Mouse (Mus musculus) forebrain, embryonic 13.5 days (tissue): ENCODE measurements around the gene Gpr18. TPM values are rescaled to one million over a fixed set of nuclear protein-coding genes. Genes with fewer than 3 reads are reported as not detected.
"Not testable (repeated sequence)": the region's sequence is repeated elsewhere in the genome, so short reads cannot be mapped to it uniquely, and the experiment has no call there.

Source experiments
- ATAC-seq: fragments of 200-750 bp; cut with Nextera tagmentation; 2 replicates; pipeline ENCODE4 v1.8.0; 2017
- H3K27ac ChIP-seq: fragments of 300-500 bp; sonication (generic); 2 replicates; pipeline ENCODE4 v1.5.1; 2015; ENCODE audit warnings: inconsistent platforms, mild to moderate bottlenecking, moderate library complexity
- H3K27me3 ChIP-seq: fragments of 300-500 bp; sonication (generic); 2 replicates; pipeline ENCODE4 v1.6.1; 2015; ENCODE audit warnings: mild to moderate bottlenecking, inconsistent platforms
- H3K36me3 ChIP-seq: fragments of 300-500 bp; sonication (generic); 2 replicates; pipeline ENCODE4 v1.6.1; 2015; ENCODE audit warnings: mild to moderate bottlenecking, inconsistent platforms; ENCODE audit not compliant: poor library complexity, severe bottlenecking
- H3K4me1 ChIP-seq: fragments of 300-500 bp; sonication (generic); 2 replicates; pipeline ENCODE4 v1.6.1; 2015; ENCODE audit warnings: inconsistent platforms
- H3K4me2 ChIP-seq: fragments of 300-500 bp; sonication (generic); 2 replicates; pipeline ENCODE4 v1.6.1; 2015; ENCODE audit warnings: inconsistent platforms, mild to moderate bottlenecking, moderate library complexity
- H3K4me3 ChIP-seq: fragments of 300-500 bp; sonication (generic); 2 replicates; pipeline ENCODE4 v1.5.1; 2015; ENCODE audit warnings: mild to moderate bottlenecking, inconsistent platforms
- H3K9ac ChIP-seq: fragments of 300-500 bp; sonication (generic); 2 replicates; pipeline ENCODE4 v1.6.1; 2015; ENCODE audit warnings: mild to moderate bottlenecking, inconsistent platforms
- H3K9me3 ChIP-seq: fragments of 300-500 bp; sonication (generic); replicated peaks from 2 replicates; pipeline ENCODE4 v1.6.1; 2016; ENCODE audit warnings: inconsistent platforms
- WGBS: fragments of 180-500 bp; shearing (Covaris S2); methylation state at CpG from one replicate; pipeline ENCODE4 v1.1.7; 2015; 5-methylcytosine and 5-hydroxymethylcytosine counted together
- polyA plus RNA-seq: library from polyadenylated mRNA; unstranded; fragments of >200 nt; fragmentation: Nextera tagmentation; extraction: Ambion mirVana; gene quantifications from 2 replicates; pipeline ENCODE4 v1.2.1, GENCODE M21; 2015

Gpr18 gene
- polyA plus RNA-seq, 1 experiment from 2014 or later, result 0.14 TPM

GRCm38 (mm10) chr14:121876190-121876589 lies 39.4 kb downstream of the Gpr18 start:
- not testable (repeated sequence) for H3K4me3 ChIP-seq, H3K9me3 ChIP-seq, H3K27me3 ChIP-seq, H3K27ac ChIP-seq, H3K4me2 ChIP-seq, H3K36me3 ChIP-seq, ATAC-seq, H3K9ac ChIP-seq
- peaks cover 24% of the 10 kb centered on the region for H3K4me1 ChIP-seq
- 73% methylated on average over 2 of the region's 2 CpGs for WGBS

- ATAC-seq, result no peak
- H3K4me1 ChIP-seq, result peaks cover 13% of the 10 kb centered on the region
- H3K27ac ChIP-seq, result no peak overlapping the region
- H3K9me3 ChIP-seq, result no peaks in the 10 kb centered on the region
- no peak overlapping the region for H3K4me2 ChIP-seq
- 89% methylated on average over 4 of the region's 4 CpGs for WGBS
- no peaks in the 10 kb centered on the region for H3K36me3 ChIP-seq
- no peaks in the 10 kb centered on the region; the same call in 1 of the 2 replicates for H3K27me3 ChIP-seq
- H3K4me3 ChIP-seq, result no peak overlapping the region
- H3K9ac ChIP-seq, result no peak overlapping the region
Observed at GRCm38 (mm10) chr14:121873646-121874045, 41.9 kb downstream of the Gpr18 start.

DNA sequence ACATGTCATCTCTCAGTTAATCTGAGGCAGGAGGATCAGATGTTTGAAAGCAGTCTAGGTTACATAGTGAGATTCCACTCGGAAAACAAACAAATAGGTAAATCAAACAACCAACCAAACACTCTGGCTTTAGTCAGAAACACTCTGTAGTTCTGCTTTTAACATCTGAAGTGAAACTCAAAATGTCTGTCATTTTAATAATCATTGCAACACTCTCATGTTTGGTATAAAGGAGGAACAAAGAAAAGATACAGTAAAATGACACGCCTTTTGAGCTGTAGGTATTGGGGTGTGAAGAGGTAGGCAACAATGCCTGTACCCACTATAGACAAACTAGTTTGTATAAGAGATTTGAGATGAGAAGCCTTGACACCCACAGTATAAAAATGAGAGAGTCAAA lies 42.4 kb downstream of the Gpr18 start:
- WGBS, result 73% methylated on average over 2 of the region's 2 CpGs
- Histone ChIP-seq H3K9ac (no peak overlapping the region), H3K4me3 (no peak overlapping the region), H3K36me3 (no peaks in the 10 kb centered on the region), H3K4me2 (no peak overlapping the region), H3K27ac (no peak overlapping the region), H3K4me1 (peaks cover 13% of the 10 kb centered on the region), H3K9me3 (no peaks in the 10 kb centered on the region), H3K27me3 (no peaks in the 10 kb centered on the region; the same call in 1 of the 2 replicates)
- no peak for ATAC-seq

DNA sequence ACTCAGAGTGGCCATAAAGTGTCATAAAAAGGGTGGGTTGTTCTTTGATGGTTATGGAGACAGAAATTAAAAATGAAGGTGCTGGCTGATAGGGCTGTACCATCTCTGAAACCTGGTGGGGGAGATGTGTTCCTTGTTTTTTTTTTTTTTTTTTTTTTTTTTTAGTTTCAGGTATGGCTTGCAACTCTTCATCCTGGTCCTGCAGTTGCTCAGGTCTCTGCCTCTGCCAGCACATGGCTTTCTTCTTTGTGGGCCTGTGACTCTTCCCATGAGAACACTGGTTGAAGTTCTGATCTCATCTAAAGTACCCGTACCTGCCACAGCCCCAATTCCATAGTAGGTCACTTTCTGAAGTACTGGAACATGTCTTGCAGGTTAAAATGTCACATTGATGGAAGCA lies 42.8 kb downstream of the Gpr18 start:
- no peak for ATAC-seq
- no peaks in the 10 kb centered on the region for H3K36me3 ChIP-seq
- WGBS, result 90% methylated on average over 1 of the region's 1 CpGs

GRCm38 (mm10) chr14:121869111-121869510 lies 46.5 kb downstream of the Gpr18 start:
- peaks cover 7% of the 10 kb centered on the region for H3K4me1 ChIP-seq
- no peak overlapping the region for H3K27ac ChIP-seq
- 67% methylated on average over 1 of the region's 1 CpGs for WGBS
- H3K9me3 ChIP-seq, result no peaks in the 10 kb centered on the region
- no peaks in the 10 kb centered on the region for H3K36me3 ChIP-seq
- H3K27me3 ChIP-seq, result no peaks in the 10 kb centered on the region; the same call in 1 of the 2 replicates
- no peak overlapping the region for H3K9ac ChIP-seq
- H3K4me3 ChIP-seq, result no peak overlapping the region
- ATAC-seq, result no peak
- no peak overlapping the region for H3K4me2 ChIP-seq

More for the DNA sequence above, 42.8 kb downstream of the Gpr18 start:
- Histone ChIP-seq H3K27me3 (no peaks in the 10 kb centered on the region; the same call in 1 of the 2 replicates), H3K4me2 (no peak overlapping the region), H3K4me1 (peaks cover 11% of the 10 kb centered on the region), H3K27ac (no peak overlapping the region), H3K9ac (no peak overlapping the region), H3K4me3 (no peak overlapping the region), H3K9me3 (no peaks in the 10 kb centered on the region)

DNA sequence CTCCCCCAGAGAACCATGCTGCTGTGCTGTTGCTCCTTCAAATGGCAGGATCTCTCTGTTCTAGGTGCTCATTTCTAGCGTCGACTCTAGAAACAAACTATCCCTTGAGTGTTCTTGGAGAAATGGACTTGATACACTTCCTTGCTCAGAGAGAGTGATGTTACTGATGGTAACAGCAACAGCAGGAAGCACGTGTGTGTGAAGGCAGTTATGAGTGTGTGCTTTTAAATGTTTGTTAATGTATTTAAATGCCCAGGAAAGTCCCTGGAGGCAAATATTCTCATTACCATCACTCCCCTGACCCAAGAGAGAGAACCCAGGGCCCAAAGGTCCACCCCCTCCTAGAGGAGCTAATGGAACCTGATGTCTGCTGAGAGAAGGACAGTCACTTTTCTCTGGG lies 49.0 kb downstream of the Gpr18 start:
- Histone ChIP-seq H3K27ac (no peak overlapping the region), H3K27me3 (0 out of 2 replicates have a peak, but pooled peaks cover 4% of the 10 kb centered on the region), H3K4me1 (peaks cover 7% of the 10 kb centered on the region), H3K4me2 (no peak overlapping the region), H3K9ac (no peak overlapping the region), H3K36me3 (no peaks in the 10 kb centered on the region), H3K9me3 (no peaks in the 10 kb centered on the region), H3K4me3 (no peak overlapping the region)
- ATAC-seq, result no peak
- WGBS, result 83% methylated on average over 3 of the region's 3 CpGs

DNA sequence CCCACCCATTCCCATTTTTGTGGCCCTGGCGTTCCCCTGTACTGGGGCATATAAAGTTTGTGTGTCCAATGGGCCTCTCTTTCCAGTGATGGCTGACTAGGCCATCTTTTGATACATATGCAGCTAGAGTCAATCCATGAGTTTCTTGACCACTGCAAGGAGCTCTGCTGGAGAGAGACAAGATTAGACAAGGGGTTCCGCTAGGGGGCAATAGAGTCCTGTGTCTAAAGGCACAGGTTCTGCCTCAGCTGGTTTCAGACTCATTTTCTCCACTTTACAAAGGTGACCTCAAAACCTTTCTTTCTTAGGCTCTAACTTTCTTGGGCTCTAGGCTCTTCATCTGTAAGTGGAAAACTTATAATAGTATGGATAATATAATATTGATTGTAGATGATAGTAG lies 50.4 kb downstream of the Gpr18 start:
- 0 out of 2 replicates have a peak, but pooled peaks have one; percentile 51 for ATAC-seq
- WGBS, result 11% methylated on average over 2 of the region's 2 CpGs
- H3K9ac ChIP-seq, H3K4me2 ChIP-seq, H3K4me1 ChIP-seq, H3K27ac ChIP-seq, H3K36me3 ChIP-seq, H3K4me3 ChIP-seq, H3K27me3 ChIP-seq, H3K9me3 ChIP-seq: not testable (repeated sequence)

Other genes with a start within 250 kb of the Gpr18 start
- 4.2 and 5.2 TPM in 2 replicates for gene Dock9, start 117.9 kb downstream of the Gpr18 start, polyA plus RNA-seq
- gene Ubac2, start 37.2 kb downstream of the Gpr18 start, polyA plus RNA-seq, result 56.4 and 63.6 TPM in 2 replicates
- 1.3 and 1.5 TPM in 2 replicates for gene Gpr183, start 49.4 kb upstream of the Gpr18 start, polyA plus RNA-seq
- not detected in 2 replicates for gene Timm8a2, start 118.9 kb upstream of the Gpr18 start, polyA plus RNA-seq
- gene Tm9sf2, start 191.3 kb upstream of the Gpr18 start, polyA plus RNA-seq, result 103 and 112 TPM in 2 replicates